Comparison of ENCODE assay signal across 29 mouse cellular contexts in genomic region chr14:54948781-54949180, GRCm38 (mm10). TPM values are rescaled to one million over a fixed set of nuclear protein-coding genes. Genes with fewer than 3 reads are reported as not detected.
DNase-seq lines count a peak whose midpoint lies in the region; ATAC-seq and TF ChIP-seq lines count a peak whose summit lies in the region.
"Had no signal": no experiment of that assay in that cellular context is flagged by ENCODE, and none has a peak within 500 bp of the region (broad histone marks: within the 10 kb centered on the region; RNA-seq: fewer than 3 reads in every experiment).

No protein-coding gene starts in this region.

- no peaks in the 10 kb centered on the region; the same call in 1 of the 2 replicates for H3K4me1 ChIP-seq in heart, adult 2 months (ENCODE audit: control insufficient read depth, insufficient read depth, low read length)
- peaks cover 33% of the 10 kb centered on the region for H3K4me1 ChIP-seq in heart, embryonic 12.5 days (replicated peaks)
- peaks cover 18% of the 10 kb centered on the region for H3K4me1 ChIP-seq in heart, embryonic 15.5 days (replicated peaks)
- H3K4me1 ChIP-seq in lung, embryonic 16.5 days (replicated peaks; ENCODE audit: control insufficient read depth, insufficient read depth, low read length), result no peaks in the 10 kb centered on the region
- H3K4me1 ChIP-seq: embryonic facial prominence, embryonic 10.5 days; embryonic facial prominence, embryonic 12.5 days; forebrain, embryonic 13.5 days had no signal

- H3K79me2 ChIP-seq in heart, adult 2 months (replicated peaks; ENCODE audit: control insufficient read depth, insufficient read depth, low read length), result no peaks in the 10 kb centered on the region

- no peak overlapping the region for H3K27ac ChIP-seq in heart, adult 2 months
- H3K27ac ChIP-seq in heart, embryonic 12.5 days (ENCODE audit: poor library complexity, severe bottlenecking), result peak overlapping the region; percentile 57; the same call in 1 of the 2 replicates
- peak overlapping the region; percentile 18; the same call in 1 of the 2 replicates for H3K27ac ChIP-seq in heart, embryonic 15.5 days
- no peak overlapping the region for H3K27ac ChIP-seq in lung, embryonic 16.5 days (ENCODE audit: low read length)
- H3K27ac ChIP-seq: embryonic facial prominence, embryonic 10.5 days; embryonic facial prominence, embryonic 12.5 days; forebrain, embryonic 13.5 days had no signal

- intact Hi-C loops in heart, adult 2 months (cut with DNase I), result no loop called here
- intact Hi-C loops in heart, postnatal 36 days (cut with DNase I), result loop anchor here (1.0 kb wide), 1 partner anchor 26 kb away; no protein-coding TSS in a partner anchor
- intact Hi-C loops in heart, postnatal 10 days (cut with DNase I), result loop anchor here (1.0 kb wide), 1 partner anchor 28 kb away; the partner anchor contains the start of gene Gm17428

- peak; percentile 63; the same call in 1 of the 2 replicates for TF ChIP-seq POLR2A in heart, adult 2 months (IDR thresholded peaks at IDR 0.05; ENCODE audit: insufficient read depth, low read depth, low read length)

- no peaks in the 10 kb centered on the region for H3K27me3 ChIP-seq in heart, adult 2 months (ENCODE audit: control insufficient read depth, insufficient read depth, low read length)
- peaks cover 8% of the 10 kb centered on the region for H3K27me3 ChIP-seq in heart, embryonic 12.5 days (replicated peaks)
- H3K27me3 ChIP-seq in heart, embryonic 15.5 days, result no peaks in the 10 kb centered on the region
- H3K27me3 ChIP-seq in lung, embryonic 16.5 days (ENCODE audit: control insufficient read depth, insufficient read depth, low read depth, low read length), result no peaks in the 10 kb centered on the region
- H3K27me3 ChIP-seq: embryonic facial prominence, embryonic 12.5 days; forebrain, embryonic 13.5 days had no signal

- ATAC-seq in heart, embryonic 12.5 days (ENCODE audit: insufficient number of reproducible peaks, low FRiP score), result no peak
- no peak for ATAC-seq in heart, embryonic 15.5 days (replicated peaks; ENCODE audit: insufficient number of reproducible peaks, insufficient read depth, low FRiP score, low read depth)
- ATAC-seq in lung, embryonic 16.5 days (ENCODE audit: low read depth), result 0 out of 2 replicates have a peak, but pooled peaks have one; percentile 2
- ATAC-seq: activated CD4-positive, CD25-positive, alpha-beta regulatory T cell, adult 4 months; CD4-positive, CD25-positive, alpha-beta regulatory T cell, adult 4 months; forebrain, embryonic 13.5 days; Patski had no signal

- TF ChIP-seq EP300 in heart, adult 2 months (IDR thresholded peaks at IDR 0.05; ENCODE audit: insufficient read depth, low read depth, low read length), result peak; percentile 73; the same call in 1 of the 2 replicates

- DNase-seq in heart, adult 2 months, result no peak
- DNase-seq in heart, adult 9 months (ENCODE audit: low spot score in 2 of 2), result no peak
- DNase-seq in heart, postnatal 36 days, result no peak
- no peak for DNase-seq in heart, postnatal 10 days
- no peak for DNase-seq in lung, postnatal 25 days (ENCODE audit: low spot score)
- DNase-seq: adrenal gland, adult 8-10 months; adrenal gland, postnatal 14 days; adrenal gland, postnatal 36 days; B cell, adult 2 months; cerebellum, adult 11-12 months; cerebellum, adult 2 months; cerebellum, adult 9-10 months; cerebellum, postnatal 10 days; cerebellum, postnatal 25 days had no signal

- H3K9me3 ChIP-seq in heart, embryonic 12.5 days (replicated peaks), result no peaks in the 10 kb centered on the region
- no peaks in the 10 kb centered on the region for H3K9me3 ChIP-seq in heart, embryonic 15.5 days (replicated peaks)
- H3K9me3 ChIP-seq in lung, embryonic 16.5 days (ENCODE audit: control insufficient read depth, low read length), result no peaks in the 10 kb centered on the region
- H3K9me3 ChIP-seq: embryonic facial prominence, embryonic 10.5 days; embryonic facial prominence, embryonic 12.5 days; forebrain, embryonic 13.5 days; G1E had no signal

- peak overlapping the region; percentile 45 for H3K9ac ChIP-seq in heart, adult 2 months (ENCODE audit: low read depth, low read length)
- H3K9ac ChIP-seq in heart, embryonic 12.5 days, result 0 out of 2 replicates have a peak overlapping the region, but pooled peaks have one; percentile 16
- H3K9ac ChIP-seq in heart, embryonic 15.5 days, result peak overlapping the region; percentile 17; the same call in 1 of the 2 replicates
- no peak overlapping the region for H3K9ac ChIP-seq in lung, embryonic 16.5 days (ENCODE audit: low read length)
- H3K9ac ChIP-seq: embryonic facial prominence, embryonic 12.5 days; forebrain, embryonic 13.5 days had no signal

- H3K4me3 ChIP-seq in heart, adult 2 months, result no peak overlapping the region
- H3K4me3 ChIP-seq in heart, embryonic 12.5 days, result no peak overlapping the region
- H3K4me3 ChIP-seq in heart, embryonic 15.5 days, result no peak overlapping the region
- no peak overlapping the region for H3K4me3 ChIP-seq in lung, embryonic 16.5 days (ENCODE audit: low read length)
- H3K4me3 ChIP-seq: embryonic facial prominence, embryonic 10.5 days; embryonic facial prominence, embryonic 12.5 days; forebrain, embryonic 13.5 days had no signal

- 44% methylated on average over 9 of the region's 9 CpGs for WGBS in heart, adult 2 months
- WGBS in heart, embryonic 12.5 days, result 74% methylated on average over 9 of the region's 9 CpGs
- 66% methylated on average over 9 of the region's 9 CpGs for WGBS in heart, embryonic 15.5 days
- WGBS in lung, embryonic 16.5 days, result 77% methylated on average over 9 of the region's 9 CpGs

- no peak for TF ChIP-seq CTCF in heart, adult 2 months (IDR thresholded peaks at IDR 0.05)

- peaks cover 3% of the 10 kb centered on the region for H3K36me3 ChIP-seq in heart, adult 2 months (ENCODE audit: control insufficient read depth, insufficient read depth, low read length)
- peaks cover 96% of the 10 kb centered on the region for H3K36me3 ChIP-seq in heart, embryonic 12.5 days
- peaks cover 71% of the 10 kb centered on the region for H3K36me3 ChIP-seq in heart, embryonic 15.5 days
- no peaks in the 10 kb centered on the region for H3K36me3 ChIP-seq in lung, embryonic 16.5 days (ENCODE audit: control insufficient read depth, insufficient read depth, low read length)
- H3K36me3 ChIP-seq: embryonic facial prominence, embryonic 10.5 days; embryonic facial prominence, embryonic 12.5 days; G1E had no signal

- no peak overlapping the region for H3K4me2 ChIP-seq in heart, embryonic 12.5 days
- no peak overlapping the region for H3K4me2 ChIP-seq in heart, embryonic 15.5 days
- no peak overlapping the region for H3K4me2 ChIP-seq in lung, embryonic 16.5 days (ENCODE audit: low read depth, low read length)
- H3K4me2 ChIP-seq: embryonic facial prominence, embryonic 12.5 days; forebrain, embryonic 13.5 days had no signal

RNA-seq across cellular contexts. Expression of gene Cmtm5, which starts 12.7 kb away (rescaled TPM):
- under 1 TPM in 1 of 2 experiments, not detected in 1; 0.30 TPM for total RNA-seq in heart, adult 2 months (2021)
- polyA plus RNA-seq in heart, adult 2 months (2012; rRNA removed), result 1.8 and 2.9 TPM in 2 replicates
- polyA plus RNA-seq in heart, embryonic 12.5 days (2016; fragmentation: Nextera tagmentation; extraction: Ambion mirVana), result 0.57 and 0.89 TPM in 2 replicates
- total RNA-seq in heart, postnatal 36 days (2021), result under 1 TPM in 1 of 2 experiments, not detected in 1; 0.46 TPM
- polyA plus RNA-seq in heart, embryonic 15.5 days (2015; fragmentation: Nextera tagmentation; extraction: Ambion mirVana), result 0.74 and 2.4 TPM in 2 replicates
- under 1 TPM in 1 of 2 experiments, not detected in 1; 0.91 TPM for total RNA-seq in heart, postnatal 10 days (2021)
- polyA plus RNA-seq in lung, embryonic 16.5 days (2015; fragmentation: Nextera tagmentation; extraction: Ambion mirVana), result 1.2 and 1.7 TPM in 2 replicates
- total RNA-seq: CH12.LX, G1E had no signal
- polyA plus RNA-seq: CD4-positive, CD25-positive, alpha-beta regulatory T cell, adult 4 months; G1E; Patski had no signal

RNA-seq across cellular contexts. Expression of gene Il25, which starts 16.3 kb away (rescaled TPM):
- total RNA-seq in heart, adult 2 months (2021), result not detected
- not detected in 2 replicates for polyA plus RNA-seq in heart, adult 2 months (2012; rRNA removed)
- not detected in 2 replicates for polyA plus RNA-seq in heart, embryonic 12.5 days (2016; fragmentation: Nextera tagmentation; extraction: Ambion mirVana)
- not detected for total RNA-seq in heart, postnatal 36 days (2021)
- polyA plus RNA-seq in heart, embryonic 15.5 days (2015; fragmentation: Nextera tagmentation; extraction: Ambion mirVana), result not detected in 2 replicates
- not detected for total RNA-seq in heart, postnatal 10 days (2021)
- not detected in 2 replicates for polyA plus RNA-seq in lung, embryonic 16.5 days (2015; fragmentation: Nextera tagmentation; extraction: Ambion mirVana)
- total RNA-seq: adrenal gland, adult 18-20 months; adrenal gland, adult 8-10 months; adrenal gland, postnatal 14 days; adrenal gland, postnatal 36 days; CH12.LX; G1E had no signal
- polyA plus RNA-seq: activated CD4-positive, CD25-positive, alpha-beta regulatory T cell, adult 4 months; CD4-positive, CD25-positive, alpha-beta regulatory T cell, adult 4 months; embryonic facial prominence, embryonic 10.5 days; forebrain, embryonic 11.5 days; G1E; Patski had no signal

RNA-seq across cellular contexts. Expression of gene Myh6, which starts 17.9 kb away (rescaled TPM):
- over 10,000 TPM; 19,033 to 21,149 TPM for total RNA-seq in heart, adult 2 months (2021)
- 6,249 and 7,266 TPM in 2 replicates for polyA plus RNA-seq in heart, adult 2 months (2012; rRNA removed)
- 2,737 and 2,858 TPM in 2 replicates for polyA plus RNA-seq in heart, embryonic 12.5 days (2016; fragmentation: Nextera tagmentation; extraction: Ambion mirVana)
- total RNA-seq in heart, postnatal 36 days (2021), result over 10,000 TPM; 23,066 to 24,862 TPM
- 2,004 and 2,041 TPM in 2 replicates for polyA plus RNA-seq in heart, embryonic 15.5 days (2015; fragmentation: Nextera tagmentation; extraction: Ambion mirVana)
- over 10,000 TPM; 20,580 to 20,870 TPM for total RNA-seq in heart, postnatal 10 days (2021)
- 111 and 179 TPM in 2 replicates for polyA plus RNA-seq in lung, embryonic 16.5 days (2015; fragmentation: Nextera tagmentation; extraction: Ambion mirVana)
- total RNA-seq: adrenal gland, adult 8-10 months; adrenal gland, postnatal 36 days had no signal
- polyA plus RNA-seq: activated CD4-positive, CD25-positive, alpha-beta regulatory T cell, adult 4 months; CD4-positive, CD25-positive, alpha-beta regulatory T cell, adult 4 months; forebrain, embryonic 11.5 days had no signal

RNA-seq across cellular contexts. Expression of gene Efs, which starts 22.9 kb away (rescaled TPM):
- total RNA-seq in heart, adult 2 months (2021), result 1 to 10 TPM; 1.9 to 3.0 TPM
- polyA plus RNA-seq in heart, adult 2 months (2012; rRNA removed), result 5.1 and 5.4 TPM in 2 replicates
- polyA plus RNA-seq in heart, embryonic 12.5 days (2016; fragmentation: Nextera tagmentation; extraction: Ambion mirVana), result 15.0 and 16.7 TPM in 2 replicates
- 1 to 10 TPM; 2.5 to 2.8 TPM for total RNA-seq in heart, postnatal 36 days (2021)
- polyA plus RNA-seq in heart, embryonic 15.5 days (2015; fragmentation: Nextera tagmentation; extraction: Ambion mirVana), result 10.6 and 18.8 TPM in 2 replicates
- total RNA-seq in heart, postnatal 10 days (2021), result 1 to 10 TPM; 7.4 TPM
- 24.6 and 26.0 TPM in 2 replicates for polyA plus RNA-seq in lung, embryonic 16.5 days (2015; fragmentation: Nextera tagmentation; extraction: Ambion mirVana)
- total RNA-seq: CH12.LX, G1E had no signal
- polyA plus RNA-seq: activated CD4-positive, CD25-positive, alpha-beta regulatory T cell, adult 4 months; CD4-positive, CD25-positive, alpha-beta regulatory T cell, adult 4 months; G1E; Patski had no signal

RNA-seq across cellular contexts. Expression of gene Gm17428, which starts 28.0 kb away (rescaled TPM):
- total RNA-seq in heart, adult 2 months (2021), result not detected
- polyA plus RNA-seq in heart, adult 2 months (2012; rRNA removed), result not detected in 2 replicates
- polyA plus RNA-seq in heart, embryonic 12.5 days (2016; fragmentation: Nextera tagmentation; extraction: Ambion mirVana), result not detected in 2 replicates
- not detected for total RNA-seq in heart, postnatal 36 days (2021)
- polyA plus RNA-seq in heart, embryonic 15.5 days (2015; fragmentation: Nextera tagmentation; extraction: Ambion mirVana), result not detected in 2 replicates
- total RNA-seq in heart, postnatal 10 days (2021), result not detected
- polyA plus RNA-seq in lung, embryonic 16.5 days (2015; fragmentation: Nextera tagmentation; extraction: Ambion mirVana), result not detected in 2 replicates
- total RNA-seq: adrenal gland, adult 18-20 months; adrenal gland, adult 8-10 months; adrenal gland, postnatal 14 days; adrenal gland, postnatal 36 days; CH12.LX; G1E had no signal
- polyA plus RNA-seq: activated CD4-positive, CD25-positive, alpha-beta regulatory T cell, adult 4 months; CD4-positive, CD25-positive, alpha-beta regulatory T cell, adult 4 months; cerebellum, adult 2 months; cortical plate, adult 2 months; embryonic facial prominence, embryonic 10.5 days; embryonic facial prominence, embryonic 12.5 days; embryonic facial prominence, embryonic 14.5 days; forebrain, embryonic 11.5 days; forebrain, embryonic 13.5 days; G1E; Patski had no signal

Comparison
In these comparisons a context has a peak if more than half of its experiments do, and no peak if none do; other contexts are left out.
1. H3K27ac ChIP-seq: peak in heart, embryonic 12.5 days (single experiment) and heart, embryonic 15.5 days (single experiment); none in heart, adult 2 months (single experiment) and lung, embryonic 16.5 days (single experiment).
2. RNA of gene Myh6, which starts 17.9 kb away (polyA plus RNA-seq): 6,249 to 7,266 TPM in heart, adult 2 months, 2,737 to 2,858 TPM in heart, embryonic 12.5 days and 2,004 to 2,041 TPM in heart, embryonic 15.5 days; 111 to 179 TPM in lung, embryonic 16.5 days; every median in the first group is over 10 times any median in the second.